Mouse (Mus musculus) cerebellum, adult 11-12 months (tissue): ENCODE data around the gene Gatm.
A peak's percentile ranks its signal among the peaks of the same experiment; 100 is the strongest.

ENCODE experiments used
- DNase-seq: peaks from one replicate; pipeline ENCODE4 v3.0.0; 2022

Gene Gatm

DNA sequence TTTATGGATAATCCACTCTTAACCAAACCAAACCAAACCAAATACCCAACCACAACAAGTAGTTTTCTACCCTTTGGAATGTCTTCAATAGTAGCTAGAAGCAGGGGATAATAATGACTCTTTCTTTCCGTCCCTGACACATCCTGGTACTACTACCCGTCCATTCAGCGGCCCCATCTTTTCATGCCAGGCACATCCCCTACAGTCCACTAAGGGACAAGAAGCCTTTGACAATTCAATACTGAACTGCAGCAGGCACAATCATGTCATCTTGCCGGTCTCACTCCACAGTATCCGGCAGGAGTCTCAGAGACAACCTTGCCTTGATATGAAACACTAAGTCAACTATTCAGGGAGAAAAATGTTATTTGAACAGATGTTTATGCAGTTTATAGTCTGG is 5.3 kb downstream of the Gatm start:
- no peak for DNase-seq

- DNase-seq, result no peak
These were observed 9.7 kb downstream of the Gatm start for GRCm38 (mm10) chr2:122601354-122601753.

GRCm38 (mm10) chr2:122599736-122600135 is 11.4 kb downstream of the Gatm start:
- peak; percentile 82 for DNase-seq

- DNase-seq, result no peak
These were observed 15.6 kb downstream of the Gatm start for GRCm38 (mm10) chr2:122595461-122595860.

- DNase-seq, result no peak
These were observed 19.9 kb downstream of the Gatm start for GRCm38 (mm10) chr2:122591213-122591612.

DNA sequence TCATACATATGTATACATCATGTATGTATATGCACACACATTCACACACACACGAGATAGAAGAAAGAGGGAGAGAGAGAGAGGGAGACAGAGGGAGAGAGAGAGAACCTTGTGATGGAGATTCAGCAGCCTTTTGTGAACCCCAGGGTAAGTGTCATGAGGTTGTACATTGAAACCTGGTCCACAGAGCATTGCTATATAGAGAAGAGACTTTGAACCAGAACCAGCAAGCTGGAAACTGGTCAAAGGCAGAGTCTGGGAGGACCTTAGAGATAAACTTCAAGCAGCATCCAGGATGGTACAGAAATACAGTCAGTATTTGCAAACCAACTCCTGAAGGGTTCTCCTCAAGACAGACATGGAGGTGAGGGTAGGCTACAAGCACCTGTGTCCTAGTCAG is 20.8 kb downstream of the Gatm start:
- DNase-seq, result no peak

DNA sequence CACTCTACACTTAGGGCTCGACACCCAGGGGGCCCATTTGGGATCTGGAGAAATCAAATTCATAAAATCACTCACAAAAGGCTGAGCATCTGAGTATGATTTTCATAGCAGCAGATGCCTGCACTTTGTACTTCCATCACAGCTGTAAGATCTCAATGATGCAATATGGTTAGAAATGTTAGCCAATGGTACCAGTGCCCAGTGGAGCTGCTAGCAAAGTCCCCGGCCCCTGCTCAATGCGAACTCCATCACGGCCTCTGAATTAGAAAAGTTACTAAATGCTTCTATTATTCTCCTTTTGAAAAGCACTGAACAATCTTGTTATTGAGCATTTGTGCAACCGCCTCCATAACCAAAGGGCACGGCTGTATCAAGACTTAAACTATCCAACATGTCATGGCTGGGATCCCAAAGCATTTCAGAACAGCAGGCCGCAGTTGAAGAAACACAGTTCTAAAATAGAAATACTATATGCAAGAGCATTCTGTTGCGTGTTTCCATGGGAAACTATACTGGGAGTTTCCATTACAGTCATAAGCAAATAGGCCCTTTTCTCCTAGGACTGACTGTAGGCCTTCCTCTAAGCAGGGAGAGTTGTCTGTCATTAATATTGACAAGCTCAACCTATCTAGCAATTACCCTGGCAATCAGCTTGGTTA is 23.1 kb downstream of the Gatm start:
- no peak for DNase-seq

DNA sequence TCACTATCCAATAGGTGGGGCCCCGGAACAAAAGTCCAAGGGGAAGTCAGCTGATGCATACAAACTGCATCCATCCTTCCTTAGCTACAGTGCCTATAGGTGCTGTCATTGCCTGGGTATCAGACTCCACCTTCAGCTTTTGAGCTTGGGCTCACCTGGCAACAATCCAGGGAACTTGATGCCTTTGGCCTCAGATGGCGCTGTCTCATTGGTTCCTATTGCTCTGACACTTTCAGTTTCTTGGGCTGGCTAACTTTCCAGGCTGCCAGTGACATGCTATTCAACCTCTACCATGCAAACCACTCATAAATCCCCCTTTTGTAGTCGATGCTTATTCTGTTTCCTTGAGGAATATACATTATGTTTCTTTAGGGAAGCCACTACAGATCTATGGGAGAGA is 24.8 kb downstream of the Gatm start:
- DNase-seq, result no peak

DNA sequence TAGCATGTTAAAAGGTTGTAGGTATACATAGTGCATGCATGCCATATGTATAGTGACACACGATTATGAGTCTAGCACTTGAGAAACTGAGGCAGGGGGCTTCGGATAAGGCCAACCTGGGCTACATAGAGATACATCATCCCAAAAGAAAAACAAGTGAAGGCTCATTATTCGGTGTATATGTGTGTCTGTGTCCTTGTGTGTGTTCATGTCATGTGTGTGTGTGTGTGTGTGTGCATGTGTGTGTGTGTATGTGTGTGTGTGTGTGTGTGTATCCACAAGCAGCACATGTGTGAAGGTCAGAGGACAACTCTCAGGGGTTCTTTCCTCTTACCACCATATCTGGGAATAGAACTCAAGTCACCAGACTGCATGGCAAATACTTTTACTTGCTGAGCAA is 28.8 kb downstream of the Gatm start:
- no peak for DNase-seq

- no peak for DNase-seq
These were observed 29.6 kb downstream of the Gatm start for GRCm38 (mm10) chr2:122581361-122582017.

- DNase-seq, result no peak
These were observed 30.7 kb downstream of the Gatm start for GRCm38 (mm10) chr2:122580426-122580825.

GRCm38 (mm10) chr2:122577316-122577715 is 33.8 kb downstream of the Gatm start:
- DNase-seq, result no peak

DNA sequence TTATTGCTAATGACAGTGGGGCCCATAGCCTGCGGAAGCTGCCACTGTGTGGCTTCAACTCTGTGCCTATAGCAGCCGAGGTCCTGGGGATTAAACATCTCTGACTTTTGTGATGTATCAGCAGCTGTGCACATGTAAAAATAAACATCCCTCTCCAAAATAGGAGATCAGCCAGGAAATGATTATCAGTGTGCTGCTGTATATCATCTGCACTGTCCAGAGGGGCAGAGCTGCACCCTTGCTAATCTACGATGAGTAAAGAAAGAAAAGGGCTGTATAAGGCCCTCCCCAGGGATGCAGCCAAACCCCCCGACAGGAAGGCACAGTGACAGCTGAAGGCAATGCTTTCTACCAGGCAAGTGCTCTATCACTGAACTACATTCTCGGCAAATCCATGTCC is 34.8 kb downstream of the Gatm start:
- DNase-seq, result no peak

DNA sequence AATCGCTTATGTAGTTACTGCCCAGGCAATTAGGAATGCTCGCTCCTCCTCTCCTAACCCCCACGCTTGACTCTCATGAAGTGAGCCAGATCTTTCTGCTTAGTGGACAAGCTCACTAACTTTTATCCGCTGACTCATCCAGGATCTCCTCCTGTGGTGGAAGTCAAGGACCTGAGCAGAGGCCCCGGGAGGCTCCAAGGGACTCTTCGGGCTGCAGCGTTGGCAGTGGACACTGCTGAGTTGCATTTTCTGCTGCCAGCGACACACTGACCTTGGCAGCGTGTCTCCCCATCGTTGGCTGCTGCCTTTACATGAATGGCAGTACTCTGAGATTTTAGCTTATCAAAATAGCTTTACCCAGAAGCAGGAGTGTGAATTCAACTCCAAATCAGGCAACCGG is 35.6 kb downstream of the Gatm start:
- peak; percentile 9 for DNase-seq

- DNase-seq, result no peak
These were observed 38.7 kb downstream of the Gatm start for GRCm38 (mm10) chr2:122572438-122572837.

DNA sequence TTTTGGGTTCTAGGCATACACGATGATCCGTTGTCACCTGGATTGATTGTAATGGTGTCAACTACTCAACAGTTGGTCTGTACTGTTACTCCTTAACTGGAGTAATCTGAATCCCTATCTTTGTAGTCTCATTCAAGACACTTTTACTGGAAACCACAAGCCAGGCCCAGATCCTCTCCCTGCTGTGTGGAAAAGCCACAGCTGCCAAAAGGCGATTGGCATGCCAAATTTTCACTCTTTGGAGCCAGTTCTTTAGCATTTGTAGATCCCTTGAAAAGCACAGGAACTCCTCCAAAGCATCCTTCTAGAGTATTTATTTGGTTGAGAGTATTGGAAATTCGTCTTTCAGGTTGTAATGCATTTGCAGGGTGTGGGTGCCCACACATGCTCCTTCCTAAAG is 39.8 kb downstream of the Gatm start:
- DNase-seq, result peak; percentile 9

DNA sequence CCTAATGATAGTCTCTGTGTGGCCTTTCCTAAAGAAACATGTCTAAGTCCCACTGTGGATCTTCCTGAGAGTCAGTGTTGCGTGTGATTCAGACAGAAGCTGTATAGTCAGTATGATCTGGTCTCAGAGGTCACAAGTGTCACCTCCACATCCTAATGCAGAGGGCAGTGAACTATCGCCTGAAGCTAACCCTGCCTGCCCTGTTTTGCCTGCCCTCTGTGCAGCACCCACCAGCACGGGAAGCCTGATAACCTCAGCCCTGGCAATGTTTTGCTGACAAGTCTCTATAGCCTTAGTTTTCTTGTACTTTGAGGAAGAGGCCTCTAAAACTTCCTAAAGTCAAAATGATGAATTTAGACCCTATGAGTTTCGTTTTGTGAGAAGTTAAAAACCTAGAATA is 40.7 kb downstream of the Gatm start:
- no peak for DNase-seq

GRCm38 (mm10) chr2:122569439-122569838 is 41.7 kb downstream of the Gatm start:
- DNase-seq, result peak; percentile 10

DNA sequence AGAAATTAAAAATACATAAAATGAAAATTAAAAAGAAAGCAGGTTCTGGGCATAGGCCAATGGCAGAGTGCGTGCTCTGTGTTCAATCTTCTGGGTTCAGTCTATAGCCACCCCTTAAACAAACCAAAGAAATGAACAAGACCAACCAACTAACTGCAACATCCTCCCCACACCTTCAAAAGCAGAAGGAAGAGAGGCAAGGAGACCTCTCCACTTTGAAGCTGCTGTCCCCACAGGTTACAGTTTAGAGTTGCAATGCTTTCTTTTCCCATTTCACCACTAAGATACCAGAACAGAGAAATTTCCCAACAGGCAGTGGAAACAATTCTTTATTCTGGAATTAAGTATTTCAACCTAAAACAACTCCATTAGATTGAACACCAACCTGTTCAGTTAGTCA is 48.9 kb downstream of the Gatm start:
- DNase-seq, result no peak

- DNase-seq, result no peak
These were observed 49.9 kb downstream of the Gatm start for GRCm38 (mm10) chr2:122561221-122561620.

- no peak for DNase-seq
These were observed 52.8 kb downstream of the Gatm start for GRCm38 (mm10) chr2:122558317-122558716.
